Mouse (Mus musculus) thymus, postnatal 10 days (tissue): Measurements from ENCODE around the gene Plxnc1.

Source experiments
- DNase-seq, 2 experiments: peaks; one replicate each; pipeline ENCODE4 v3.0.0; 2021; ENCODE audit warnings: low spot score in 2 of 2

Plxnc1 gene

DNA sequence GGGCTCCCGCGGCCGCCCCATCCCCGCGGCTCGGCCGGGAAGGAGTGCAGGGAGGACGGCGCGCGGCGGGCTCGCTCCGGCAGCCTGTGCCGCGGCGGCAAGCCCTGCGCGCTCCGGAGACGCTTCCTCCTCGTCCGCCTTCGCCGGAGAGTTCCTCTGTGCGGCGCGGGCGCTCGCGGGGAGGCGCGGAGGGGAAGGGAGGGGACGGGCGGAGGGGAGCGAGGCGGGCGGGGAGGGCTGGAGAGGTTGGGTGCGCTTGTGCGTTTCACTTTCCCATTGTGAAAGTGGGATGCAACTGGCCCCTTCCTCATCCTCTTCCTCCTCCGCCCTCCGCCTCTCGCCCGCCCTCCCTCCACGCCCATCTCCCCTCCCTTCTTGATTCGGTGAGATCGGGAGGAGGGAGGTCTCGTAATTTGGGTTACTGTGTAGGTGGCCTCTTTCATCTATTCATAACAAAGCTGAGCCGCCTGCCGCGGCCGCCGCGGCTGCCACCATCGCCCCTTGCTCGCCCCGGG is at the start of gene Plxnc1:
Plxnc1 (minus strand) TSS at position 145 of the 515 bp plus-strand sequence.
- DNase-seq: peak; percentile 45 to 65

DNA sequence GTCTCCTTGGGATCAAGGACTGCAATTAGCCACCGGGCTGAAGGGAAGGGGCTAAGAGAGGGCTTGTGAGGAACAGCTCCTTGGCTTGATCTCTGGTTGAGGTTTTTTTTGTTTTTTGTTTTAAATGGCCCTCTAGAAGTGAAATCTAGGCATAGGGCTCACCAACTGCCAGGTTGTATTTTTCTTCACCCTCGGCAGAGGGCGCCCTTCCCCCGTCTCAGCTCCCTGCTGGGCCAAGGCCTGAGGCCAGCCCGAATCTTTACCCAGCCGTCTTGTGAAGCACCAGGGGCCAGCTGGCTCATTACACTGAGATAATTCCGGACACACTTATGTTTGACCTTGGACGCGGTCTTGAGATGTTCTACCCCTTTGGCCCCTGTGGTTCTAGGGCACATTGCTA is 47.5 kb upstream of the Plxnc1 start:
- peak; percentile 30 to 76 for DNase-seq

DNA sequence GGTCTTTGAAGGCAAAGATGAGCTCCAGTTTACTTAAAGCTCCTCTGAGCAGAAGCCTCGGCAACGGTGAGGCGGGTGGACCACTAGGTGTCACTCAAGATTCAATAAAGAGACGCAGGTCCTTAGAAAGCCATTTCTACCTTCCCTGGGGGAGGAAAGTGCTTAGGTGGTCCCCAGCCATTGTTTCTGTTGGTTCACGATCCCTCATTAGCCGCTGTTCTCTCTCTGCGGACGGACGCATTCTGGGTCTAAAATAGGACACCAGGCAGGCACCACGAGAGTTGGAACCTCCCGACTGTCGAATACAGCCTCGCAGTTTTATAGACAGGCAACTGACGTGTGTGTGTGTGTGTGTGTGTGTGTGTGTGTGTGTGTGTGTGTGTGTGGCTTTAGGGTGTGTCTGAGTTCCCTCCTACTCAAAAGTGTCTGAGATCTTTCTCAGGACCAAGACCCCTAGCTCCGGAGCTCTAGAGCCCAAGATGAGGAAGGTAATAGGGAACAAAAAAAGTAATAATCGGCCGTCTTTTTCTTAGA is 47.0 kb upstream of the Plxnc1 start:
- peak; percentile 65 to 75 for DNase-seq

DNA sequence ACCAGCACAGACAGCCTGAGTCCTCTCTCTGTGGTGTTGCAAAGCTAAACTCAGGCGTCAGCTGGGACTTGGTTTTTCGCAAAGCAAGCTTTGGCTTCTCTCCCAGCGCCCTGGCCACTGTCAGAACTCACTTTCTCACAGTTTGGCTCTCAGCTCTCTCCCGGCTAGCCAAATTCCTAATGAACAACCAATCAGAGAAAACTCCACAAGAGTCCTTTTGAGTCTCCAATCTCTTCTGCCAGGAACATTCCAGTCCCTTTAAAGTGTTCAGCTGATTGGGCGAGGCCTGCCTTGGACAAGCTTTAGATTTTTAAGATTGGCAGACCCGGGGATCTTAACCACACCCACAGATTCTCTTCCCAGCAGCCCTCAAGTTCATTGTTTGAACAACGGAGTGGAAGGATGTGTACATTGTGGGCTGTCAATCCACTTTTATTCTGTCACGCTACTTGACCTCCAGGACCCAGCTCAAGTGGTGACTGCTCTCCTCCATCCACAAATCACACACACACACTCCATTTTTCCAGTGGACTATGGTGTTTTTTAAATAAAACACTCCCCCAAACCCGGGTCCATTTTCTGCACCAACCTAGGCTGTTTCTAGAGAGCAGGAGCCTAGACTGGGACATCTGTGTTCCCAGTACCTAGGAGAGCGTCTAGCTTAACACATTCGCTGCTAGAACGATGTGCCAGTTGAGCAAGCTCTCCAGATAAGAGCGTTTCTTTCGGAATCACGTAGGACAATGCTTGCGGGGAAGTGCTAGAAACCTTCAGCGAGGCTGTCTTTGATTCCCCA is 46.3 kb upstream of the Plxnc1 start:
- DNase-seq: no peak

DNA sequence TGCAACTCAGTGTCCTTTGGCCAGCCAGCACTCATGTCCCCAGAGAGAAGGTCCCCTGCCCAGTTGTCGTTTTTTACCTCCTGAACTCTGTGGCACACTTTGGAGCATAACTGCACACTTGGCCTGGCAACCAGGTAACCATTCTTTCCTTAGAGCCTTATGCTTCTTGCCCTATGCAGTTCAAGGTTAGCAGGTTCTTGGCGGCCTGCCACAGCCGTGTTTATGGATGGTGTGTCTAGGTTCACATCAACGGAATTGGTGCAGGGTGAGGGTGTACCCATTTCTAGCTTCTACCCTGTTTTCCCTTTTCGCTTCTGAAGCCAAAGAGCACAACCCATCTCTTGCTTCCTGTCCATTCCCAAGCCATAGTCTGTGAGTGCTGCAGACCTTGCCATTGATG is 44.7 kb upstream of the Plxnc1 start:
- no peak for DNase-seq

DNA sequence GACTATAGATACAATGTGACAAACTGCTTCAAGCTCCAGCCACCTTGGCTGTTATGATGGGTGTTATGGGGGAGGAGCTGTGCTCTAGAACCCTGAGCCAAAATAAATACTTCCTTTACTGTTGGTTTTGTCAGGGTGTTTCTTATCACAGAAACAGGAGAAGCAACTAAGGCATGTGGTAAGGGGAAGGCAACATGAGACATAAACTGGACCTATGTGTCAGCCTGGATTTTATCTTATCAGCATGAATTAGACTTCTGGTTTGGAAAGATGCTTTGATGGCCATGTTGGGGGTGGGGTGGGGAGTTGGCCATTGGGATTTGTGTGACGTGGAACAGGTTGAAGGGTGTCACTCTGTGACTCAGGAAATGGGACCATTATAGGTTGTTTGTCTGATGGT is 40.5 kb upstream of the Plxnc1 start:
- DNase-seq: no peak

DNA sequence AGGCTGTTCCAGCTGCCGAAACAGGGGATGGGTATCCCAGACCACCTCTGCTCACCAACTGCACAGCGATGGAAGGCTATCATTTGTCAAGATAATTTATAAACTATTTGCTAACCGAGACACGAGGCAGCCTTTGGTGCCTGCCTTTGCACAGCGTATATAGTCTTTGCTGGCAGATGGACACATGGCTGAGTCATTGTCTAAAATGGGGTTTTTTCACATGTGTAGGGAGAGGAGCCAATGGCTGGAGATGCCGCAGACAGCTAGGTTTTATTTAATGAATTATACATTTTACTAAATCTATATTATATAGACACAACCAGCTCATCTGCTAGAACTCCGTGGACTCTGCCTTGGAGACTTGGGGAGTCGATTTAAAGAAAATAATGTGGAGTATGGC is 37.9 kb upstream of the Plxnc1 start:
- DNase-seq: no peak

DNA sequence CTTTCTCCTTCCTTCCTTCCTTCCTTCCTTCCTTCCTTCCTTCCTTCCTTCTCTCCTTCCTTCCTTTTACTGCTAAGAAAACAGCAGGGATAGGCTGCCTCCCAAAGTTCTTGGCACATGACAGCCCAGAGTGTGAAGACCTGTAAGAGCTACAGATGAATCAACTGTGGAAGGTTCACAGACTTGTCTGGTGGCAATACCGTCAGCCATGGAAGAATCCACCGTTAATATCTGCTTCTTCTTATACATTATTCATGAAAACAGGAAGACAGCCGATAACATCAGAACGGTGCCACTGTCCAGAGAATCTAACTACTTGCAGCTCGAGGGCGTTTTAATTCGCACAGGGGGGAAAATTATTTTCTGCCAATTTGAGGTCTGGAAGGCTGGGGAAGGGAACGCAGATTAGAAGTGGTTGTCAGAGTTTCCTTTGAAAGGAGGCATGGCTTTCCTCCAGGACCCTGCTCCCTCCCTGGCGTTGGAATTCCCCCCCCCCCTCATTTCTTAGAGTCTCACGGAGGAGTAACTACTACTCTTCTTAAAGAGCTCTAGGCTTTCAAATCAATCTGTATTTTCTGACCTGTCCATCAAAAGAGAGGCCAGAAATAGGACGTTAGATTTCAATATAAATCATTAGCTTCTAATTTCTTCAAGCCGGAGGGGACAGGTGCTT is 37.0 kb upstream of the Plxnc1 start:
- no peak for DNase-seq

DNA sequence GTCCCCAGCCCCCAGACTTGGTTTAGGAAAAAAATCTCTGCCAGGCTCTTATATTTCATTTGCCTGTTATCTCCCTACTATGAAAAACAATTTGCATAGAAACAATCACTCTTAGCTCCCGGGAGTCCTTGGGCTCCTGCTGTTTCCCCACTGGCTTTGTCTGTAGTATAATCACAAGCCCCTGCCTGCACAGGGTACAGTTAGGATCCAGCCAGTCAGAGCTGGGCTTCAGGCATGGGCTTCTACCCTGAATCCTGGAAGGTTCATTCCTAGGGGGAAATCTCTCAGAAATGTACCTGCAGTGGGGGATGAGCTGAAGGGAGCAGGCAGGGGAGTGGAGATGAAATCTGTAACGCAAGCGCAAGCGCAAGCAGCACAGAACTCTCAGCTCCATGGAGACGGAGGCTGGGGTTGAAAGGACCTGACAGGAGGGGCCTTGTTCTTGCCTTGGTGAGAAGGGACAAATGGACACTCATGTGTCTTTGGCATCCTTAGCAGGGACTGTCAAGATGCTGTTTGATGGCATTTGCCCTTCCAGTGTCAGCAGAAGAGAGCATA is 33.7 kb upstream of the Plxnc1 start:
- no peak for DNase-seq

DNA sequence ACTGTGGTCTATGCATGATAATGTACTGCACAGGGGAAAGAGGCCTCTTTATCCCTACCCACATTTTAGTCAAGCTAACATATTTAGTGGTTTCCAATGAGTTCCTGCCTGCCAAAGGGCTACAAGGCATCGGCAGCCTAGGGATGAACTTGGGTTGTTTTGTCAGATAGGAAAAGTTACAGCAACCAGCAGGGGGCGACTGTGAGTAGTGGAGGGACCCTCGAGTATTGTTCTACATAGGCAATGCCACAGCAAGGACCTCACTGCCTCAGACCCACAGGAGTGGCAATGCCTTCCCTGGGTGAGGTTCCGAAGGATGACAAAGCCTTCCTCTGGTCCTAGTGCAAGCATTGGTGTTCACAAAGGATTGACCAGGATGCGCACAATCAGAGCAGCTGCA is 31.7 kb upstream of the Plxnc1 start:
- DNase-seq: peak; percentile 20 to 66

DNA sequence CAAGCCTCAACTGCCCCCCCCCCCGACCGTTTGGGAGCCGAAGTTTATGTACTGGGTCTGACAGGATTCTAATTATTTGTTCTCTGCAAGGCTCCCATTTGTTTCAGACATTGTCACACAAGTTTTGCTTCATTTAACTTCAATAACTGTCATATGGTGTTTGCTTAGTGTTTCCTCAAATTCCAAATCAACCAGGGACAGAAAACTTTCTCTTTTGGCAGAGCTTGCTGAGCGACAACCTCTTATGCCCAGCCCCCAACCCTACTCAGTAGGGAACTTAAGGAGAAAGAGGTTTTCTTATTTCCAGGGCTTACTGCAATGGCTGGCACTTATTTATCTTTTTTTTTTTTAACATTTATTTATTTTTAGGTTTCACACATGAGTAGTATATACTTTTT is 30.5 kb upstream of the Plxnc1 start:
- DNase-seq: no peak

DNA sequence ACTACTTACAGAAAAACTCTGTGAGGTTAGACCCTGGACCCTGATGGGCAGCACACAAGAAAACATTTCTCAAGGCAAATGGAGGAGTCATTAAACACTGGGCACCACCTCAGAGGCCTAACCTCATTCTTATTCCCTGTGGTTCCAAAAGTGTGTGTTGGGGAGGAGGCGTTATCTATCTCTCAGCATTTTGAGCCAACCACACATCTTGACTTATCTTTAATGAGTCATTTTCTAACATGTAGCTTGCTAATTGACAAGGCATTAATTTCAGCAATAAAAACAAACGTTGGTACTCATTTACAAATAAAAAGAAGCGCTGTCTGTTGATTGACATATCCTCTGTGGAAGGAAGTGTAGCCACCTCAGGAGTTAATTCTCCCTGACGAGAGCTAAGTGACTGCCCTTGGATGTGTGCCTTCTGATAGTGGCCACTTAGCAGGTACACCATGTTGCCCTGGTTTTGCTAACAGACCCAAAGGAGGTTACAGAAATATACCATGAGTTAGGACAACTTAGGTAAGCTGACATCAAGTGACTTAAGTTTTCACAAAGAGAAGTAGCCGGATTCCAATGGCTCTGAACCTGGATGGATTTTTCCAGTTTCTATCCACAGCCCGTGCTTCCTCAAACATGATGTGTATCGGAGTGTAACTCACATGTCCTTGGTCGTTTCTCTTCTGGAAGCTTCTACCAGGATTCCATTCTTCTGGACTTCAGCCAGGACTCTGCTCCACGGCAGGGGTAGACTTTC is 29.9 kb upstream of the Plxnc1 start:
- DNase-seq: no peak

DNA sequence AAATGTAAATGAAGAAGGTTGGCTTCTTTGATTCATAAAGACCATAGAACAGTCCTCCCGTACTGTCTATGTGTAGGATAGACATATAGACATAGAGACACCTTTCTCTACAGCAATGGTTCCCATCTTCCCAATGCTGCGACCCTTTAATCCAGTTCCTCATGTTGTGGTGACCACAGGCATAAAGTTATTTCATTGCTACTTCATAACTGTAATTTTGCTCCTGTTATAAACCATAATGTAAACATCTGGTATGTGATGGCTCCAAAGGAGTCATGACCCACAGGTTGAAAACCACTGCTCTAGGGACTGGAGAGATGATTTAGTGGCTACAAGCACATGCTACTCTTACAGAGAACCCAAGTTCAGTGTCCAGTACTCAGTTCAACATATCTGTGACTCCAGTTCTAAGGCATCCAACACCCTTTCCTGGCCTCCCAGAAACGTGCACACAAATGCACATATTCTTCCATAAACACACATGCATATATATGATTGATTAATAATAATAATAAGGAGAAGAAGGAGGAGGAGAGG is 27.1 kb upstream of the Plxnc1 start:
- no peak for DNase-seq

DNA sequence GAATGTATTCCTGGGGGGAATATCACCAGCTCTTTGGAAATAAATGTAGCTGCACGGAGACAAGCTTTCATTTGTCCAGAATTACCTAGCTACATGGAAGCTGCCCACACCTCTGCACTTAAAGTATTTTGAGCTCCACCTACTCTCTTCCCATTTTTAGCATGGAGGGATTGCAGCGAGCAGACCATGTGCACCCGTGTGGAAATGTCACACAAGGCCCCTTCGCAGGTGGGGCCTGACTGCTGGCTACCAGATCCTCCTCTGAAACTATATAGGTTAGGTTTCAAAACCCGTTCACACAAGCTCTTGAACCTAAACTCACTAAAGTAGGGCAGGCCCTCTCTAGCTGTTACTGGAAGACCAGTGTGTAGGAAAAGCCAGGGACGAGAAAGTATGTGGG is 25.6 kb upstream of the Plxnc1 start:
- no peak for DNase-seq

DNA sequence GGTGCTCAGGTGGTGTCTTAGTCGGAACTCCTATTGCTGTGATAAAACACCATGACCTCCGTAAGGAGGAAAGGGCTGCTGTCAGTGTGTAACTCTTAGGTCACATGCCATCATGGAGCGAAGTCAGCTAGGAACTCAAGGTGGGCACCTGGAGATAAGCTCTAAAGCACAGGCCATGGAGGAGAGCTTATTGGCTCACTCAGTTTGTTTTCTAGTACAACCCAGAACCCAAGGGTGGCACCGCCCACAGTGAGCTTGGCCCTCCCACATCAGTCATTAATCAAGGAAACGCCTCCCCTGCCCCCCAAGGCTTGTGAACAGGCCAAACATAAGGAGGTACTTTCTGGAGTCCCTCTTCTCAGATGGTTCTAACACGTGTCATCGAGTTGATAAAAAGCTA is 22.8 kb upstream of the Plxnc1 start:
- DNase-seq: no peak

DNA sequence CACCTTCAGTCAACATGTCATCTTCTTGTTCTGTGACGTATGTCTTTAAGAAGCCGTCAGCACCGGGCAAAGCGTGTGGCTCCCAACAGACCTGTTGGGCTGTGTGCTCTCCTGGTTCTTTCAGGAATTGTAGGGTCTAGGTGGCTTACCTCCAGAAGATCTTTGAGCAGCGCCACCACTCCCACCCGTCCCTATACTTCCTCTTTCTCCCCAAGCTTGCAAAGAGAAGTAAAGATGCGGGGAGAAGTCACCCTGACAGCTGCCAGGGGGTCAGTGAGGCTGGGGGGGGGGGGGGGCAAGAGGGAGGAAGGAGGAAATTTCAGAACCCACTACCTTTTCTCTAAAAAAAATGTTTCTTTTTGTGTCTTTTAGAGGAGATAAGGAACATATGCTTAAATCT is 22.2 kb upstream of the Plxnc1 start:
- DNase-seq: no peak

DNA sequence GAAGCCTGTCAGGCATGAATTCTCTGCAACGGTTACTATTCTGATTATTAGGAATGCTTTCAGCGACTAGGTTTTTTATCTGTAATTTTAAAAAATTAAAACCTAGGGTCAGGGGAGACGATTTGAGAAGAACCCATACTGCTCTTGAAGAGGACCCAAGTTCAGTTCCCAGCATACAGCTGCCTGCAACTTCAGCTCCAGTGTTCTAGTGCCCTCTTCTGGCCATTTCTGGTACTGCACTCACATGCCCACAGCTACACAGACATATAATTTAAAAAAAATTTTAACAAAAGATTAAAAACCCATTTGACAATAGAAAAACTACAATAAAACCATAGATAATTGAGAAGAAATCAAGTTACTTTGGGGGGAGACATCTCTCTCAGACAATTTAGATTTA is 20.5 kb upstream of the Plxnc1 start:
- peak in 1 of 2 experiments; percentile 32 for DNase-seq

DNA sequence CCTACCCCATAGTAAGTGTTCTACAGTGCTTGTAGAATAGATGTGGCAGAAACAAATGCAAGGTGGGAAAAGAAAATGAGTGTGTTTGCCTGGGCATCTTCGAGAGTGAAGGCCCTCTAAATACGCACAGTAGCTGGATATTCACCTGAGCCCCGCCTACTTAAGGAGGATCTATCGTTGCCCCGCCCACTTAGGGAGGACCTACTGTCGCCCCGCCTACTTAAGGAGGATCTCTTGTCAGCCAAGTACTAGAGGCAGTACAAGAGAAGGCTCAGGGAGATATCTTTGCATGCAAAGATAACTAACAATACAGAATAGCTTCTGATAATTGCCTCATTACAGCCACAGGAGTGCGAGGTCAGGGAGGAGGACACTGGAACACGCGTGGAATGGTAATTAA is 17.4 kb upstream of the Plxnc1 start:
- DNase-seq: no peak

DNA sequence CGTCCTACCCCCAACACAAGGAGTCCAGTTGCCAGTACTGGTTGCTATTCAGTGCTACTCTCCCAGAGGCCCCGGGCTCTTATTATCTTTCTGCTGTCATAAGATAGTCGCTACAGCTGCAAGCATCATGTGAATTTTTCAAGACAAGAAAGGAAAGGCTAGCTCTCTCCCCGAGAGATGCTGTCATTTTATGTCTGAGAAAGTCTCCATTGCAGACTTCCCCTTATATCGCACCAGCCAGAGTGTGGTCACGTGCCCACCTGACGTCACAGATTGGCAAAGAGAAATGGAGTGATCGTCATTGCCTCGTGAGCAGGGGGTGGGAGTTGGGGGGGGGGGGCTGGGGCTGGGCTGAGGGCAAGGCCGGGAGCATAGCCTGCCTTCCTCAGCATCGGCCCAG is 16.6 kb upstream of the Plxnc1 start:
- DNase-seq: no peak

DNA sequence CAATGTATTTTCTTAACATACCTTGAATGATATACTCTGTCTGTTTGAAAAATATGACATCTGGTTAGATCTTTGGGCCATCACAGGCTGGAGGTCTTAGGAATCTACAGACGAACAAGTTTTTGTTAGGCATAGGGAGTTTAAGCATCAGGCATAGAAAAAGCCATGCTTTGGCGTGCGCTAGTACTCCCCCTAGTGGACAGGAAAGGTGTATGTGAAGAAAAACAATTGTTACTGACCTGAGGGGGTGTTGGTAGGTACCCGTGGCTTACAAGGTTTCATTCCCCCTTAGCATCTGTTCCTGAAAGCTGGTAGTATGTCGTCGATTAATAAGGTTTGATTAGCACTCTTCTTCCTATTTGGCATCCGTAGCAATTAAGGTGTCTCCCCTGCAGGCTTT is 13.7 kb upstream of the Plxnc1 start:
- peak; percentile 16 to 74 for DNase-seq

DNA sequence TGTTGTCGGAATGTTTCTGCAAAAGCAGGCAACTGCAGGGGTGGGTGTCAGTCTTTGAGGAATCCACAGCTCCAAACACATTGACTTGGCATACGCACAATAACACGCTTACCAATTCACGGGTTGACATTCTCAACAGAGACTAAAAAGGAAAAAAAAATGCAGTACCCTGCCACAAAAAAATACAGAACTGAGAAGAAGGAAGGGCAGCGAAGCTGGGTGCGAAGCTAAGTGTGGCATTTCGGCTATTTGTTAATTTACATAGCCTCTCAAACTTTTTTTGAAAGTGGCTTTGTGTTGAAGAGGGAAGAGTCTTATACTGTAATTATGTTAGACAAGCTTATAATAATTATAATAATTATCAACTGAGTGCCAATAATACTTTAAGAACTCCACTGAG is 13.1 kb upstream of the Plxnc1 start:
- no peak for DNase-seq
